Mouse (Mus musculus) neural tube, embryonic 12.5 days (tissue): Measurements from ENCODE around the gene H60c. TPM values are rescaled to one million over a fixed set of nuclear protein-coding genes. Genes with fewer than 3 reads are reported as not detected.

Experiments
- ATAC-seq: fragments of 200-750 bp; cut with Nextera tagmentation; 2 replicates; pipeline ENCODE4 v1.8.0; 2017; ENCODE audit warnings: low read depth, mild to moderate bottlenecking, moderate TSS enrichment, moderate library complexity; ENCODE audit not compliant: low FRiP score
- H3K27ac ChIP-seq: fragments of 300-500 bp; sonication (generic); 2 replicates; pipeline ENCODE4 v1.5.1; 2016
- H3K27me3 ChIP-seq: fragments of 300-500 bp; sonication (generic); replicated peaks from 2 replicates; pipeline ENCODE4 v1.6.1; 2016; ENCODE audit warnings: mild to moderate bottlenecking
- H3K36me3 ChIP-seq: fragments of 300-500 bp; sonication (generic); 2 replicates; pipeline ENCODE4 v1.6.1; 2016; ENCODE audit warnings: mild to moderate bottlenecking
- H3K4me1 ChIP-seq: fragments of 300-500 bp; sonication (generic); 2 replicates; pipeline ENCODE4 v1.6.1; 2016
- H3K4me2 ChIP-seq: fragments of 300-500 bp; sonication (generic); replicated peaks from 2 replicates; pipeline ENCODE4 v1.6.1; 2016; ENCODE audit warnings: mild to moderate bottlenecking
- H3K4me3 ChIP-seq: fragments of 300-500 bp; sonication (generic); 2 replicates; pipeline ENCODE4 v1.5.1; 2016
- H3K9ac ChIP-seq: fragments of 300-500 bp; sonication (generic); 2 replicates; pipeline ENCODE4 v1.6.1; 2016; ENCODE audit warnings: mild to moderate bottlenecking
- H3K9me3 ChIP-seq: fragments of 300-500 bp; sonication (generic); 2 replicates; pipeline ENCODE4 v1.6.1; 2016; ENCODE audit warnings: mild to moderate bottlenecking
- WGBS: fragments of 180-500 bp; shearing (Covaris S2); methylation state at CpG from one replicate; pipeline ENCODE4 v1.1.7; 2016; 5-methylcytosine and 5-hydroxymethylcytosine counted together
- polyA plus RNA-seq: library from polyadenylated mRNA; unstranded; fragments of >200 nt; fragmentation: Nextera tagmentation; extraction: Ambion mirVana; gene quantifications from 2 replicates; pipeline ENCODE4 v1.2.1, GENCODE M21; 2016

H60c gene
- polyA plus RNA-seq, 1 experiment from 2014 or later = not detected

DNA sequence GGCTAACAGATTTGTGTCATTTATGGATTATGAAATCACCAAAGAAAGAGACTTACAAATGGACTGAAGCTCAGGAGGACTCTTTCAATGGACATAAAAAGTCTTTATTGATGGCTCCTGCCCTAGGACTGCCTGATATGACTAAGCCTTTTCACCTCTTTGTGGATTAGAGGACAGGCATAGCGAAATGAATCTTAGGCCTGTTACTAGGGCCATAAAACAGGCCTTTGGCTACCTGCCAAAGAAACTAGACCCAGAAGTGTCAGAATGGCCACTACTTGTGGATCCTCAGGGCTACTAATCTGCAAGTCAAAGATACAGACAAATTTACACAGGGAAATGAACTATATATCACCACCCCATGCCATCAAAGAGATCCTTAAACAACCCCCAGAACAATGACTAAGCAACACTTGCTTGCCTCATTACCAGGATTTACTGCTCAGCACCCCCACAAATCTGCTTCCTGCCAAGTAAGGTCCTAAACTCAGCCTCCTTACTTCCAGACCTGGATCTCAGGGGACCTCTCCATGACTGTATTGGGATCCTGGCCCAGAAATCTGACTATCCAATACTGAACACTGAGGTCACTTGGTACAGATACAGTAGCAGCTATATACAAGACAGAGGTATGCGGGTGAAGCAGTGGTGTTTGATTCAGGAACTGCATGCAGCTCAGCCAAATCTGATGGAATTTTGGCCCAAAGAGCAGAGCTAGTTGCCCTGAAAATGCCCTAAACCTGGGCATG, 39.0 kb downstream of the H60c start:
- Histone ChIP-seq H3K36me3 (no peaks in the 10 kb centered on the region), H3K4me2 (no peak overlapping the region), H3K9ac (no peak overlapping the region), H3K4me3 (no peak overlapping the region), H3K27ac (no peak overlapping the region), H3K4me1 (no peaks in the 10 kb centered on the region; the same call in 1 of the 2 replicates), H3K9me3 (peaks cover 4% of the 10 kb centered on the region; the same call in 1 of the 2 replicates), H3K27me3 (no peaks in the 10 kb centered on the region)
- ATAC-seq = peak; percentile 83
- WGBS = 51% methylated on average over 2 of the region's 2 CpGs

Other genes starting within 250 kb of the H60c start
- 24.7 and 27.0 TPM in 2 replicates for gene Ppp1r14c, start 98.3 kb upstream of the H60c start, polyA plus RNA-seq